Mouse (Mus musculus): ENCODE data around the gene Ramp3.

- TF ChIP-seq POLR2A (IDR thresholded peaks at IDR 0.05; ENCODE audit: low read depth, low read length): no peak
- TF ChIP-seq CTCF (conservative IDR thresholded peaks at IDR 0.05; ENCODE audit: insufficient read depth, insufficient read length, low read depth, low read length): no peak
Measured at GRCm38 (mm10) chr11:6658271-6658670, at the start of gene Ramp3.
